Mouse (Mus musculus): Measurements from ENCODE around the gene Klf12.

DNA sequence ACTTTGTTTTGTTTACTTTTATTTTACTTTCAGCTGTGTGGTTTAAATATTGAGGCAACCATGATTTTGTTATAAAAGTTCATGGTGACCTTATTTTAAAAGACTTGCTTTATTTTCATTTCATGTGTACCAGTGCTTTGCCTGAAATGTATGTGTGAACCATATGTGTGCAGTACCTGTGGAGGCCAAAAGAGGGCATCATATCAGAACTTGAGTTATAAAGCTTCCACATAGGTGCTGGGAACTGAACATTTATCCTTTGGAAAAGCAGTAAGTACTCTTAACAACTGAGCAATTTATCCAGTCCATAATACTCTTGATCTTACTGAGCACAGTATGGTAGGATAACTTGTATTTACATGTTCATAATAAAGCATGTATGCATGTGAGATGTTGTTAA lies 239.0 kb downstream of the Klf12 start:
- TF ChIP-seq POLR2A (IDR thresholded peaks at IDR 0.05; ENCODE audit: insufficient read length, low read depth) (no peak), POLR2AphosphoS2 (IDR thresholded peaks at IDR 0.05; ENCODE audit: insufficient read length, low read depth) (no peak), REST (IDR thresholded peaks at IDR 0.05; ENCODE audit: insufficient read depth, insufficient read length) (no peak), MYOD1 (IDR thresholded peaks at IDR 0.05; ENCODE audit: control insufficient read depth in 1 of 3, insufficient read length in 2 of 3, low read depth in 2 of 3) (no peak), TCF12 (IDR thresholded peaks at IDR 0.05; ENCODE audit: insufficient read depth, poor library complexity, severe bottlenecking) (no peak)
